Mouse (Mus musculus): Measurements from ENCODE around the gene Amdhd1.
A peak's percentile ranks its signal among the peaks of the same experiment; 100 is the strongest.
"Not testable (repeated sequence)": the region's sequence is repeated elsewhere in the genome, so short reads cannot be mapped to it uniquely, and the experiment has no call there.

Amdhd1 gene

DNA sequence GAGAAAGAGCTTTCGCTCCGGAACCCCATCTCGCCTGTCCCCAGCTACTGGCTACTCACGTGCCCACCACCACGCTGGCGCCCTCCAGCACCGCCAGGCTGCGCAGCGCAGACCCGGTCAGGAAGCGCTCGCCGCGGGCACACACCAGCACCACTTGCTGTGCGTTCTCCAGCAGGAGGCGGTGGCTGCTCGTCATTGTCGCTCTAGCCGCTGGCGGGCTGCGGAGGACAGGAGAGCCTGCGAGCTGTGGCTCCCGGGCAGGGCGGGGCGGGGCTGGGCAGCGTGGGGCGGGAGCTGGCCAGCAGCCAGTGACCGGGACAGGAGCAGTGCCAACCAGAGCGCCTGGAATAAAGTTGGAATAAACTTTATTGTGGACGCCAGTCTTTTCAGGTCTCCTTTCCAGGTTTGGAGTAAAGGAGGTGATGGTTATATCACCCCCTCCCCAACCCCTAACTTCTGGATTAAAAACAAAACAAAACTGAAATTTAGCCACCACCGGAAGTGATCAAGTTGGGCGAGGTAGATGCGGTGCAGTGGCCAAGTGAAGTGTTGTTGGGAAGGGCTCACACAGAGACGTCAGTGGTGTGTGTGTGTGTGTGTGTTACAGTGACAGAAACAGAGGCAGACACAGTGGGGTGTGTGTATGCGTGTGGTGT lies at the start of gene Amdhd1:
Amdhd1 (minus strand) TSS at position 259 of the 656 bp plus-strand sequence.
- peak; percentile 83 for DNase-seq (ENCODE audit: low spot score)

DNA sequence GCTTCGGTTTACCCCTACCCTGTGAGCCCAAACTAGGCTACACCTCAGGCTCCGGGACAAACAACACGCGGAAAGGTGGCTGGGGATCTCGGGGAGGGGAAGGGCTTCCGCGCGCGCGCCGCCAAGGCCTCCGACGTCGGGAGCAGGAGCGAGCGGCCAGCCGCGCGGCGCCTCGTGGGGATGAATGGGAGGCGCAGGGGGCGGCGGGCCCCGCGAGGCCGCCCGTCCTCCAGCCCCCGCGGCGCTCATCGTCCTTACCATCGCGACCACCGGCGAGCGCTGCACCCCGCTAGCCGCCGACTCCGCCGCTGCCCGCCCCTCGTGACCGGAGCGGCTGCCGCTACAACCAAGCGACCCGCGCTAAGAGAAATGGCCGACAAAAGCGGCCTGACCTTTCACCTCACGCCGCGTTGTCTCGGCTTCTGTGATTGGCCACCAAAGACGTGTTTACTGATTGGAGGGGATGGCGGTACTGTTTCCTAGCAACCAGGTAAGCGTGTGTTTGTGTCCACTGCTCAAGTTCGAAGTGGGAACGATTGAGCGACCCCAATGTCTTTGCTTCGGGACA lies 49.5 kb upstream of the Amdhd1 start, which contains the start of gene Snrpf:
Snrpf (minus strand) TSS at position 426 of the 568 bp plus-strand sequence.
- DNase-seq (ENCODE audit: low spot score), result peak; percentile 98

DNA sequence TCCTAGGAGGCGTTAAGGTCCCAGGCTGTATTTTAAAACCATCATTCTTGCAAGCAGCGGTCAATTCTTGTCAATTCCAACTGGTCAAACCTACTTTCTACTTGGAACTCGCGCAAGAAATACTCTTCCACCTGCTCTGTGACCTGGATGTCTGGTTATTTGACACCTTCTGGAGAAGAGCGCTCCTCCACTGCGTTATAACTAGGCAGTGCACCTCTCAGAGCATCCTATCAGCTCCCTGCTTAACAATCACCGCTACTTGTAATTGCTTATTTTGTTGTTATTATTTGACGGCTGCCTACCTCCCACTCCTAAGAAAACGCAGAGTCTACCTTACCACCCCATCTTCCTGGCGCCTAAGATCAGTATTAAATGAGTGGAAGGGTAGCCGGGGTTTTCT lies 49.0 kb upstream of the Amdhd1 start:
- no peak for DNase-seq (ENCODE audit: low spot score)

DNA sequence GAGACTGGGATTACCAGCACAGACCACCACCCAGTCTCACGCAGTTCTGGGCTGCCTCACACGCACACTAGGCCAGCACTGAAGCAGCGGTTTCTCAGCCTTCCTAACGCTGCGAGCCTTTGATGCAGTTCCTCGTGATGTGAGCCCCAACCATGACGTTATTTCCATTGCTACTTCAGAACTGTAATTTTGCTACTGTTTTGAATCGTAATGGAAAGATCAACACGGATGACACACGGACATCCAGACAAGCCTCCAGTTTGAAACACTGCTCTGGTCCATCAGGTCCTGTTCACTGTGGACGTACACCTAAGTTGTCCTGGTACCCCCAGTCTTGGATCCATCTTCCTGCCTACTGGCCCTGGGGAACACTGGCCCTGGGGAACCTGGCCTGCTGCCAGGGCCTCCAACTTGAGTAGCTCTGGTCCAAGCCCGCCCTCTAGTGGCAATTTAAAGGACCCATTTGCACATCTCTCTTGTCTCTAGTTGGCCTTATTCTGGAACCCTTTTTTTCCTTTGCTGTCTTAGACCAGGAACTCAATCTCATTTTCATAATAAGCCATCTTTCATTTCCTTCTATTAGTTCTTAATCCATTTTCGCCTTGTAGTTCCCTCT lies 37.5 kb upstream of the Amdhd1 start:
- peak; percentile 91 for DNase-seq (ENCODE audit: low spot score)

DNA sequence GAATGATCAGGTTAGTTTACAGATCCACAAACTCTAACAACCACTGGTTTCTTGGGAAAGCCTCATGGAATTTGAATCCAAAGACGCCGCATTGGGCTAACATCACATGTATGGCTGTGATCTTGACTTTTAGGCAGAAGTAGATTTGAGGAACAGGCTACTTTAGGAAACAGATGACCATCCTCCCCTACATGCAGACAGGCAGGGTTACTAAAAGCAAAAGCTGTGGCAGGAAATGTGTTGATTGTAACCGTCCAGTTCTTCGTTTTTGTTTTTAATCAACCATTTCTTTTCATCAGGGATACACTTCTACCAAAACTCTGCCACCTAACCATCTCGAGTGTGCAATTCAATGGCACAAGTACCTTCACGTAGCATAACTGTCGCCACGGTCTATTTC lies 36.1 kb upstream of the Amdhd1 start:
- DNase-seq (ENCODE audit: low spot score), result no peak

DNA sequence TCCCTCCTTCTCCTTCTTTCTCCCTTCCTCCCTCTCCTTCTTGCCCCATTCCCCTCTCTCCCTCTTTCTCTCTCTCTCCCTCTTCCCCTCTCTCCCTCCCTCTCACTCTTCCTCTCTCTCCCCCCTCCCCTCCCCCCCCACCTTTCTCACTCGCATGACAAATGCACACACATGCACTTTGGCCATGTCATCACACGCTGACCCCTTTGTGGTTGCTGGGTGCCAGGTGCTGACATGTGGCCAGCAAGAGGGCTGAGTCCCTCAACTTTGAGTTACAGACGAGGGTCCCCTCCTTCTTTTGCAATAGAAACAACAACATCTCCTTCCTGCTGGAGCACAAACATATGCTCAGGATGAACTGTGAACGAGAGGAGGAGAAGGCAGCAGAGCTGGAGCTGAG lies 35.1 kb upstream of the Amdhd1 start:
- no peak for DNase-seq (ENCODE audit: low spot score)

DNA sequence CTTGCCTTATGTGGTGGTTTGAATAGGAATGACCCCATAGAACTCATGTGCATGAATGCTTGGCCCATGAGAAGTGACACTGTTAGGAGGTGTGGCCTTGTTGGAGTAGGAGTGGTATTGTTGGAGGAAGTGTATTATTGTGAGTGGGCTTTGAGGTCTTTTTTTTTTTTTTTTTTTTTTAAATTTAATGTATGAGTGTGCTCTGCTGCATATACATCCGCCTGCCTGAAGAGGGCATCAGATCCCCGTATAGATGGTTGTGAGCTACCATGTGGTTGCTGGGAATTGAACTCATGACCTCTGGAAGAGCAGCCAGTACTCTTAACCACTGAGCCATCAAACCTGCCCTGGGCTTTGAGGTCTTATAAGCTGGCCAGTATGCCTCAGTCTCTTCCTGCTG lies 32.4 kb upstream of the Amdhd1 start:
- DNase-seq (ENCODE audit: low spot score), result no peak

DNA sequence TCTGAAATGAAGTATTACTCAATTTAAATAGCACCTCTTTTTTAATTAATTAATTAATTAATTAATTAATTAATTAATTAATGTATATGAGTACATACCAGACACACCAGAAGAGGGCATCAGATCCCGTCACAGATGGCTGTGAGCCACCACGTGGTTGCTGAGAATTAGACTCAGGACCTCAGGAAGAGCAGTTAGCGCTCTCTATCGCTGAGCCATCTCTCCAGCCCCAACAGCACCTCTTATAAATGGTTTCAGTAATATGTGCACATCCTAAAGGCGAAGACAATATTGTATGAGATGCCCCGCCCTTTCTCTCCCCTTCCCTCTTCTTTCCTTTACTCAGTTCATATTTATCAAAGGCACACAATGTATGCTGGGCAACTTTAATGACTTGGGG lies 28.8 kb upstream of the Amdhd1 start:
- DNase-seq (ENCODE audit: low spot score), result no peak

DNA sequence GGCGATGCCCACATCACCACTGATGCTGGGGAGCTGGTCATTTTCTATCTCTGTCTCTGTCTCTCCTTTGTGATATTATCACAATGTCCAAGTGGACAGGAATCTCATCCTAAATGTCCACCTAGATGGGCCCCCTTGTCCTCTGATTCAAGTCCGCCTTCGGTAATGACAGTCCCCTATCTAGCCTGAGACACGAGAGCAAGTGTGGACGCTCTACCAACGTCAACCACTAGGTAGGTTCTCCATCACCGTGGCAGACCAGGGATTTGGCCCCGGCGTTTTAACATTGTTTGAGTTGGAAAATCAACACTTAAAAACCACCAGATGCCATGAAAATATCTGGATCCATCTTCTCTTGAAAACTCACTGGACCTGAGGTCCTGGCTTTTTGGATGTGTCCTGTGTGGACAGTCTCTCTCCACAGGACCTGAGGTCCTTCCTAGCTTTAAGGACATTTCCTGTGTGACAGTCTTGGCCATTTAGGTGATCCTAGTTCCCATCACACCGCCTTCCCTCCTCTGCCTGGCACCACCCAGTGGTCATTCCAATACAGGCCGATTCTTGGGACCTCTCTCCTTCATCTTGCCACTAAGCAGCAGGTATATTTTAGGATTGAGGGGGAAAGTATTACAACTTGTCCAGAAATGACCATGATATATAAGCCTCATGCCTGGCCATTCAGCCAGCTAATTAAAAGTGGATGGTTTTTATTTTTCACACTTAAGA lies 28.2 kb upstream of the Amdhd1 start:
- DNase-seq (ENCODE audit: low spot score), result no peak

DNA sequence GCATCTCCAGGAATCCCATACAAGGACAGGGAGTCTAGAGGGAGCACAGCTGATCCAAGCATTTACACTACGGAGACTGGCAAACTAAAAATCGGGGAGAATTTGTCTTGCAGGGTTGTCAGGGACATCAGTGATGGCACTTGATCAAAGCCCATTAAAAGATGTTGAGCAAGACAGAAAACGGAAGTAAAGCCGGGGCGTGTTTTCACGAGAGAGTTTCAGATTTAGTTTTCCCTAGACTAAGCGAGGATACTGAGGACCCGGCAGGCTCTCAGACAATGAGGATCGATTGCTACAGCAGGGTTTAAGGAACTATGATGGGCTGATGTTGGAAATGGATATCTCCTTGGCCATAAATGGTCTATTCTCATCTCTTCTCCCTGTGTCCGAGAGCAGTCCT lies 27.2 kb upstream of the Amdhd1 start:
- DNase-seq (ENCODE audit: low spot score), result no peak

DNA sequence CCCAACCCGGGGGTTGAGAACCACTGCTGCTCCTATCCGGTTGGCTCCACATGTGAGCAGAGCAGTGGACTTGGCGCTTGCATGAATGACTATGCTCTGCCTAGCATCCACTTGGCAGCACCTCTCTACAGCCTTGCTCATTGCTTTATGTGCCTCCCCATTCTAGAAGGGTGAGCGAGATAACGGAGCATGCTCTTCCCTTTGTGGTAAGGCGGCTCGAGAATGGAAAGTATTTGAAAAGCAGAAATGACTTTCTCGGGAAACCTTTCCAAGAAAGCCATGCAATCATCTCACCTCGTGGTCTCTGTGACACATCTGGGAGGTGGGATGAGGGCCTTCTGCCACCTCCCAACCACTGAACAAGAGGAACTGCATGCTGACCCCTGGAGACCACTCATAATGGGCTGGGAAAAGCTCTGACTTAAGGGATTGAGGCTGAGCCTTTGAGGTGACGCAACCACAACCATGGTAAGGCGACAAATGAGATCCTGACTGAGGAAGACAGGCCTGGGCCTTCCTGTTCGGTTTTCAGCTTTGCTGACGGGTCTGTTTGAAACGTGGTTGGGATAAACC lies 24.8 kb upstream of the Amdhd1 start:
- DNase-seq (ENCODE audit: low spot score), result no peak

DNA sequence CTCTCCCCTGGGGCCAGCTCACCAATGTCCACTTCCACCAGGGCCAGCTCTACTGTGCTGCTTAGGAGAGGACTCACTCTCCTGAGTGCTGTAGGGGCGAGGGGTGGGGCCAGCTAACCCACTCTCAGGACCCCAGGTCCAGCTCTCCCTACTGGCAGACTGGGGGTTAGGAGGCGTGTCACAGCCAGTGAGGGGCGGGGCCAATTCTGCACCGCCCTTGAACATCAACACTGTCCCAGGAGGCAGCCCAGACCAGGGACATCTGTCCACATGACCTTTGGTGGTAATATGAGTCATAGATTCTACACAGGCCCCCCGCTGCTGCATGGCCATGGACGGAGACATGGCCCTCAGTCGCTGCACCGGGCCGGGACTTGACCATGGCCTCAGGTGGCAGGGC lies 20.0 kb upstream of the Amdhd1 start:
- DNase-seq (ENCODE audit: low spot score), result no peak

DNA sequence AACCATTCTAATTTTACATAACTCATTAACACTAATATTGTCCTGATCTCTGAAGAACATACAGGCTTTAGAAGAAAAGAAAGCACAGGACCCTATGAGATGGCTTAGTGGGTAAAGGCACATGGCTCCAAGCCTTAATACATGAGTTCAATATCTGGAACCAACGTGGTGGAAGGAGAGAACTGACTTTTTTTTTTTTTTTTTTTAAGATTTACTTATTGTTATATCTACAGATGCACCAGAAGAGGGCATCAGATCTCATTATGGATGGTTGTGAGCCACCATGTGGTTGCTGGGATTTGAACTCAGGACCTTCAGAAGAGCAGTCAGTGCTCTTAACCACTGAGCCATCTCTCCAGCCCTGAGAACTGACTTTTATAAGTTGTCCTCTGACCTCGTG lies 18.1 kb upstream of the Amdhd1 start:
- DNase-seq (ENCODE audit: low spot score), result not testable (repeated sequence)

DNA sequence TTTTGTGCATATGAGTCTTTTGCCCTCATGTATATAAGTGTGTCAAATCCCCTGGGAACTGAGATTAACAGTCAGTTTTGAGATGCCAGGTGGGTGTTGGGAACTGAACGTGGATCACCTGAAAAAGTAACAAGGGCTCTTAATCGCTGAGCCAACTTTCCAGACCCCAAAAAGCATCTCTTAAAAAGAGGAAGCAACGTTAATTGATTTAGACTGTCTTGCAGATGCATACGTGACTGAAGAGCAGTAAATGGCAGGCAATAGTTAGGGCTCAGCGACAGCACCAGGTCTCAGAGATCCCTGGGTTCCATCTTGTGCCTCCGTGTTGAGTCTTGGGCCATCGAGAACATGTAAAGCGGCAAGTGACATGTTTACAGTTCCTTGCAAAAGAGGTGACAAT lies 12.8 kb upstream of the Amdhd1 start:
- DNase-seq (ENCODE audit: low spot score), result no peak

DNA sequence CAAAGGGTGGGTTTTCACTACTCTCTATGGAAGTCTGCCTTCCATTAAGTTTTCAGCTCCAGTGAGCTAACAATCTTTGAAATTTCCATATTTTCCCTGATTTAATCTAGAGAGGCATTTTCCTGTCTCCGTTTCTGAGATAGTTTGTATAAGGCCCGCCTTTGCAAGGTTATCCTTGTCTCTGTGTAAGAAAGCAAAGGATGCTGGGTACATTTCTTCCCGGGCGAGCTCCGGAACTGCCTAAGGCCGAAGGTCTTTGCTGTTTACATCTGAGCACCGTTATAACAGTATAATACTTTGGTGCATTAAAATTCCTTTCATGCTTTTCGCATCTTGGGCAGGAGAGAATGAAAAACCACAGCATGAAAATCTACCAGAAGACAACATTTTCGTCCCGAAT lies 10.0 kb upstream of the Amdhd1 start:
- no peak for DNase-seq (ENCODE audit: low spot score)

DNA sequence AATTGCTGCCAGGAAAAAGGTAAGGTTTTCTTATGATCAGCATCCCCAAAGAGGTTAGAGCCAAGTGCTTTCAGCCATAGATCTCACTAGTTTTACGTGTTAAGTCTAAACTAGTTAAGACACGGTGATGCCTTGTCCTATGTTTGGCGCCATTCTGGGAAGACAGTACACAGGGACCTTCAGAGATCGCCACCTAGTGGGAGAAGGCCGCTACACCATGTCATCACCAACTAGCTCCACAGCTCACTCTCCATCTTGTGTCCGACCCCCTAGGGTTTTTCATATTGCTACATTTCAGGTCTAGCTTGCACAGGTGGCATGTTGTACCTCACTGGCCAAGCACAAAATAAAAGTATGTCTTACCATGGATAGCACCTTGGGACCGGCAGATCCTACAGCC lies 9.2 kb upstream of the Amdhd1 start:
- DNase-seq (ENCODE audit: low spot score), result peak; percentile 91

DNA sequence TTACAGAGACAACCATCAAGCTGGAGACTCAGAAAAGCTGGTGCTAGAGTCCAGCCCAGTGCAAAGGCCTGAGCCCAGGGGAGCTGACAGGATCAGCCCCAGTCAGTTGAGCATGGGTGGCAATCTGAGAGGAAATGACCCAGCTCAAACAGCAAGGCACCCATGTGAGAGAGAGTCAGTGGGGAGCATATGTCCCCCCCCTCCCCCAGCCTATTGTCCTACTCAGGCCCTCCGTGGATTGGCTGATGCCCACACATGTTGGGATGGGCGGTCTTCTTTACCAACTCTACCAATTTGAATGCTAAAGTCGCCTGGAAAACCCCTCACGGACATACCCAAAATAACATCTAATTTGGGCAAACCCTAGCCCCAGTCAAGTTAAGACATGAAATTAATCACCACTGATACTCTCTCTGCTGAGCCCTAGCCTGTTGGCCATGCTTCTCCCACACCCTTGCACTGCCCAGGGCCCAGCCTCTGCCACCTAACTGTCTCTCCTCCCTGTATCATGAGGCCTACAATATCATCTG lies 8.0 kb upstream of the Amdhd1 start:
- DNase-seq (ENCODE audit: low spot score), result no peak

DNA sequence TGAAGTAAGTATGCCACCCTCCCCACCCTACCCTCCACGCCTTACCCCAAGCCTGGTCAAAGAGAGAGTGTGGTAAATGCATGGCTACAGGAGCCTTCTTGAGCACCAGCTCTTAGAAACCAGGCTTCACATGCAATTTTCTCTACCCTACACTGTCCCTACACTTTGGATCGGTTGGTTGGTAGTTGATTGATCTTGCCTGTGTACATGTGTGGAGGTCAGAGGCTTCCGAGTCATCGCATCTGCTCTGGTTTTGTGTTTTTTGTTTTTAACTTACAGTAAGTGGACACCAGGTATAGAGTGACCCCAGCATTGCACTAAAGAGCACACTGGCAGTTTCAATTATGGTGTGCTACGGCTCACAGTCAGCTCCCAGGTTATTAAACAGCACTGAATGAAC lies 4.3 kb upstream of the Amdhd1 start:
- no peak for DNase-seq (ENCODE audit: low spot score)

DNA sequence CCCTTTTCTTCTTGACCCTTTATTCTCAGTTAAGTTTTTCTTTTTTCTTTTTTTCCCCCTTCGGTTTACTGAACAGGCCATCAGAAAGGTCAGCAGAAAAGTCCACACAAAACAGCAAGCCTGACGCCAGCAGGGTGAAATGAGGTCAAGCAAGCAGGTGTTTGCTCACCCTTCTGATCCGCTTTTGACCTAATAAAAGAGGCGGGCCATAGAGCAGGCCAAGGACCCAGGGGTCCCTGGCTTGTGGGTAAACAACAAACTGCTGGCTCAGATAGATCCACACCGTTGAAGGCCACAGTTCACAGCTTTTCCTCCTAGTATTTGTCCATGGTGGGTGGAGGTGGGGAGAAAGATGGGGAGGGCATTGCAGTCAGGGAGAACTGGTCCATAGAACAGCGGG lies 3.3 kb upstream of the Amdhd1 start:
- DNase-seq (ENCODE audit: low spot score), result peak; percentile 27

DNA sequence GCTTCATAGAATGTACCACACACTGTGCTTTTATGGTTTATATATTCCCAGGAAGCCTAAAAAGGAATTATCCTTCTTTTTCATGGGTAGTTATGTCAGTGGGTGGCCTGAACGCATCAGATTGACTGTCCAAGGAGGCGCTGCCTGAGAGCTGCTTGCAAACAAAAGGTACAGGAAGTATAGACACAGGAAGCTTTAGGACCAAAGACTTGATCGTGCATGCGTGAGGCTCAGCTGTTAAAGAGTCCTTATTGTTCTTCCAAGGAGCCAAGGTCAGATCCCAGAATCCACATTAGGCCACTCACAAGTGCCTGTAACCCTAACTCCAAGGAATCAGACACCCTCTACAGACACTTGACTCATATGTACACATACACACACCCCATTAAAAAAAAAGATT lies 2.5 kb upstream of the Amdhd1 start:
- DNase-seq (ENCODE audit: low spot score), result no peak

DNA sequence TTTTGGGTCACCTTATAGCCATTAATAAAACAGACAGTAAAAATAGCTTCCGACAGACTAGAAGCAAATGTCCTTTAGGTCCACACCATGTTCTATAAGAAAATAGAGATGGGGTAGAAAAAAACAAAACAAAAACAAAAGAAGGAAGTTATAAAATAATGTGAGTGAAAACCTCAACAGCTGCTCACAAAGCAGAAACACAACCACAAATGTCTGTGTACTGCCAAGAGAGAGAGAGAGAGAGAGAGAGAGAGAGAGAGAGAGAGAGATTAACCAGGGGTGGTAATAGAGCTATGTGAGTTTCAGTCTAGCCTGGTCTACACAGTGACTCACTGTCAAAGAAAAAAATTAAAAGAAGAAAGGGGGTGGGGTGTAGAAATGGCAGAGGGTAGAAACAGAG lies 1.8 kb upstream of the Amdhd1 start:
- DNase-seq (ENCODE audit: low spot score), result no peak

DNA sequence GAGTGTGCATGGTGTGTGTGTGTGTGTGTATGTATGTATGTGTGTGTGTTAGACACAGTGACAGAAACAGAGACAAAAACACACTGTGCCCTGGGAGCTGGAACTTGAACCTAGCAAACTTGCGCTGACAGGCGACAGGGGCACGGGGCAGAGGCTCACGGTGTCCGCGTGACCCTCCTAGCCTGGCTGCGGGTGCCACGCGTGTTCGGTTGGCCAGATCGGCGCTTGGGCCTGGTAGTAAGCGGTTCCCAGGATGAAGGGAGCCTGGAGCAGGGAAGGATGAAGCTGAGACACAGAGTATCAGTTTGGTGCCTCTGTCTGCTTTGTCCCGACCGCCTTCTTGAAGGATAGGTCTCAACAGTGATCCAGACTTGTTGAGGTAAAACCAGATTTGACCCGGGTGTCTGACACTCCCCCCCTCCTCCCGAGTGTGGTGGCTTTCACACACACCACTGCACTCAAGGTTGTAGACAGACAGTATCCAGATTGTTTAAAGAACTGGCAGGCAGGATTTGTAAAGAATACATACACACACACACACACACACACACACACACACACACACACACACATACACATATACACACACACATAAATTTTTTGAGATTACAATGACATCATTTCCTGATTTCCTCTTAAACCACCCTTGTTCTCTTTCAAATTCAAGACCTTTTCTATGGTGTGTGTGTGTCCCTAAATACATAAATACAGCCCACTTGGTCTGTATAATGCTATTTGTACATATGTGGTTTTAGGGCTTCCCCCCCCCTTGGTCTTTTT lies 788 bp upstream of the Amdhd1 start, which contains the start of gene Ccdc38:
Ccdc38 (plus strand) TSS at position 202 of the 780 bp plus-strand sequence.
- DNase-seq (ENCODE audit: low spot score), result no peak
